Mouse (Mus musculus) urinary bladder, postnatal 14 days (tissue): ENCODE measurements at regions not wholly inside any gene's neighbourhood (a gene's known extent, or its start where the extent isn't known, plus 50 kb on each side); places are given as distances from the start of the nearest gene placed in this dataset.

Experiments
- DNase-seq: peaks from one replicate; pipeline ENCODE4 v3.0.0; 2021; ENCODE audit warnings: low spot score

DNA sequence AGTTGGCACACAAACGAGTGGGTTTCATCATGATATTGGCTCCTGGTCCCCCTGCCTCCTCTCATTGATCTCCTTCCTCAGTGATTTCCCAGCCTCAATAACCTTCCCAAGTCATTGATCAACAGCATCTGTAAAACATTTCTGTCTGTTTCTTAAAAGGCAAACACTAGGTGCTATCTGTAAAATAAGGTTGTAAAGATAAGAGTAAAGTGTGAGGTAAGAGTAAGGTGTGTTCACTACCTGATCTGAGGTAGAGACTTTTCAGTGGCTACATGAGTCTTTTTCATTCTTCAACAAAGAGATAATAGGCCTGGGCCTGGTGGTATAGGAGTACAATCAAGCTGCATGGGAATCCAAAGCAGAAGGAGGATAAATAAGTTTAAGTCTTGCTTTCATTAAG is 55.7 kb downstream of the Plk2 start:
- no peak for DNase-seq

DNA sequence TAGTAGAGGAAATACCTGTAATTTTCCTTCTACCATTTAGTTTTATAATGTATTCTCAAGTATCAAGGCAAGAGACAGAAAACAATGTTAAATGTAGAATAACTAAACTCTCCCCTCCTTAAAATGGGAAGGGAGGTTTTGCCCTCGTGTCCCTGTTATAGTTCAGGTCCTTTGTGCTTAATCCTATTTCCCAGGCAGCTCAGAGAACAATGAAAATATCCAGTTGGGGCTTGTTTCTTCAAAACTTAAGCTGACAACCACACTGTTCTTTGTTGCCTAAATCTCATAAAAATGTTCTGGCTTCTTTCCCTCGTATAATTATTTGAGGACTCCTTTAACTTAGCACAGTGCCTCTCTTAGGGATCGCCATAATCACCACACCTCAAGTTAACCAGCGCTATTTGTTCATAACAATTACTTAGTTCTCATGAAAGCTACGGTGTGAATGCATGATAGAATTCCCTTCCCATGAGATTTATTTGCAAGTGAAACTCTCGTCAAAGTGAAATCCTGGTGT is 57.2 kb downstream of the Plk2 start:
- no peak for DNase-seq

DNA sequence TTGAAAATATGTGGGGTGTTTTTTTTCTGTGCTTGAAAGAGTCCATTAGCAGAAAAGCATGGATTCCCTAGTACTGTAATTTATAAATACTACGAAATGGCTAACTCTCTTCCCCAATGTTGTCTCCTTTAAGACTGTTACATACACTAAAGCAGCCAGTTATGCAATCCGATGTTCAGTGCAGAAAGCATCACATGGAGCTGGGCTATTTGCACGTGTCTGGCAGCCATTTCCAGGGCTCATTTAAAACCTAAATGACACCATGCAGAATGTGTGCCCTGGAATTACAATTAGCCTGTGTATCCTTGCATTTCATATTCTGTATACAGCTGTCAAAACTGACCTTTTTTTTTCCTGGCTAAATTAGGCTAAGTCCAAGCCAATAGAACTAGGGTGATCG is 60.2 kb downstream of the Plk2 start:
- no peak for DNase-seq

DNA sequence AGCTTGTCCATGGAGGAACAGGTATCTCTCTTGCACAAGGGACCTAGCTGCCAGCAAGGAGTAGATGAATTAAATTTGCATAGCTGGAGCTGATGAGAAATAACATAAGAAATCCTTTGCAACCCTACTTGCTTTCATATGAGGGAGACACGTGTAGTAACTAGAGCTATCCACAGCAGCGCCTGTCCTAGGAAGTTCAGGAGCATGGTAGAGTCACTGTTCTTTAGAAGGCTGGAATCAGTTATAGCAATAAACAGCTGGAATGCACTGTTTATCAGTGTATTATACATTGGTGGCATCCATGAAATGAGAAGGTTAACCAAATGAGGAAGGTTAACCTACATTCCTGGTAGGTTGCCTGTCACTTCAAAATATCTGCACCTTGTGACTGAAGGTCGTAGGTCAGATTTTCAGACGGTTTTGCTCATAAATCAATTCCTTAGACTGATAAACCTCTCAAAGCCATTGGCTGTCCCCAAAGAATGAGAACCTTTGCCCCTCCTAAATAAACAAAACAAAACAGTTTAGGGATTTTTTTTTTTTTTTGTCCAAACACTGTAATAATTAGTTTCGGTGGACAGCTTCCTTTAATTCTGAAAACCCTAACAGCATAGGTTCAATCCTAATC is 60.8 kb downstream of the Plk2 start:
- DNase-seq: no peak

DNA sequence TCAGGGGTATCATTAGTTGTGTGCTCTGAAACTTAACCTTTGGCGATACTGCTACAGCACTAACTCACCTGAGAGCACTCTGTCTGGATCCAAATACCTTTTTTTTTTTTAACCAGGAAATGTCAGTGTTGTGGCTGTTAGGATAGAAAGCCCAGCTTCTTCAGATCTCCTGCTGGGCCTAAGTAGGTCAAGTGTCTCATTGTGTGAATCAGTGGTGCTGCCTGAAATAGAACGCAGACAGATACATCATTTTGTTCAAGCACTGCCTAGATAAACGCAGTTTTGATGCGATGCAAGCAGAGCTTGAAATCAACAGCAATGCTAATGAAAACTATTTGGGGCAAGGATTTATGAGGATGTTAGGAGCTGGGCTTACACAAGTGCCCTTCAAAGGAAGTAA is 63.9 kb downstream of the Plk2 start:
- DNase-seq: no peak

DNA sequence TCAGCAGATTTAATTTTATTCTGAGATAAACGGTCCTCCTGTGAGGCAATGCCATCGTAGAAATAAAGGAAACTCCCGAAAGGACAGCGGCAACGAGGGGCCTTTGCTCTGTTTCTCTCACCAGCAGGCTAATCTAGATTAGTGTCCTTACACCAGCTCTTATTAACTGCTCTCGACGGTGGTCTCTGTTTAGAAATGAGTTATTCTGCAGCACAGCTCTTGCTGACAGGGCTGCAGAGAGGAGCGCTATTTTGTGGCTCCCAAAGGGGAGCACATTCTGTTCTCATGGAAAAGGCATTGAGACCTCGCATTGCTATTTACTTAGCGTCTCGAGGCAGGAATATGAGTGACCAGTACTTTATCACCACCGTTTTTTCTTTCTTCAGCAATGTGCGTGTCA is 66.7 kb downstream of the Plk2 start:
- no peak for DNase-seq

DNA sequence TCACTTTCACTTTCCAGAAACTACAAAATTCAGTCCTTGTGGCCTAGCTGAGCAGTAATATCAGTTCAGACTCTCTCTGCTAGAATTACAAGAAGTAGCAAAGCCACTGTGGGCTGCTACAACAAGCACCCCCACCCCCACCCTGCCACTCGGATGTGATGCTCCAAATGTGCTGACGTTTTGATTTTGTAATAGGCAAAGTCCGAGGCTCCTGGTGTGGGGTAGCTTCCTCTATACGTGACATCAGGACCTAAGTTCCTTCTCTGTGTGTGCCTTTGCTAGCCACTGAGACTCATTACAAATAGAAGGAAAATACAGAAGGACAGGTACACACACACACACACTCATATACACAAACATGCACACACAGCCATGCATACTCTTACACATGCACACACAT is 76.7 kb downstream of the Plk2 start:
- DNase-seq: no peak

DNA sequence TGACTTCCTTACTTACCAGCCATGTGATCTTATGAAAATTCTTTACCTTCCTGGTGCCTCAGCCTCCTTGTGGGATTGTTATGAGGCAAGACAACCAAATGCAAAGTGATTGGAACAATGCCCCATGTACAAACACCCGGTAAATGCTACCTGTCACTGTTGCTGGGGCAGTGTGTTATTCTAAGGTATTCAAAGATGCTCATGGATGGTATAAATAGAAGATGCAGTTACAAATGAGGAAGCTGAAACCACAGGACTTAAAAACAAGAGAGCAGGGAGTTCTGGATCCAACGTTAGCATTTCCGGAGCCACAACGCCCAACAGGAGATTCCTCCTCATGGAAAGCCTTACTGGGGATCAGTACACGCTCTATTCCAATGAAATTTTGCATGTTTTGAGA is 82.9 kb downstream of the Plk2 start:
- DNase-seq: no peak

DNA sequence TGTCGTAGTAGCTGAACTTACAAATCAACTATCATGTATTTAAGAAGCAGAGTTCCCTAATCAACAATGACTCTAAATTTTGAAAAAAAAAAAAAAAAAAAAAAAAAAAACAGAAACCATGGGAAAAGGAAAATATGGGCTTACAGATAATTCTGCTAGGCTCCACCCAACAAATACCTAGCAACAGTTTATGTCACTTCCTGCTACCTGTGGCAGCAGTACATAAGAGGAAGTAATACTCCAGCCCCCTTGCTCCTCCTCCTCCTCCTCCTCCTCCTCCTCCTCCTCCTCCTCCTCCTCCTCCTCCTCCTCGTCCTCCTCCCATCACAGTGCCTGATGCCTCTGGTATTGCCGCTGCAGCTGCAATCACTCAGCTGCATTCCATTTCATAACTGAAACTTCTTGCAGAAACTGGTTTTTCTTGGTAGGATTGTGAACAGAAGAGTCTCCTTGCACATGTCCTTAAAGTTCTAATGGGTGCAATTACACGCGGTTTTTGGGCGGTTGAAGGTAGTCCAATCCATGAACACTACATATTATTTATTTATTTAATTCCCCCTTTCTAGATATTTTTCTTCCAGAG is 89.6 kb downstream of the Plk2 start:
- DNase-seq: no peak

DNA sequence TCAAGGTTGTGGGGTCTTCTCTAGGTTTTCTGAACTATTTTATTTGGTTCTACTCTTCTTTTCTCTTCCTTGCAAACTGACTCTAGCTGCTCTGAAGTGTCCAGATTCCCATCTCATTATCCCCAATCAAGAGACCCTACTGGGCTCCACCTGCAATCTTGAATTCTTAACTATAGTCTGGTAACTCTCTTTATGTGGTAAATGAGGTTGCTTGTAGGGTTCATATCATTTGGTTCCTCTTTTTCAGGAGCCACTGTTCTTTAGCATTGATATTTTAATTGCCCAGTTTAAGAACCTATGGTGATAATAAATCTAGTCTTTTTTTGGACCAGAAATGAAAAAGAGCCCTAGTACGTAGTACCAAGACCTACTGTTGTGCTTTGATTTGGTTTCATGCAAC is 90.7 kb downstream of the Plk2 start:
- DNase-seq: no peak

DNA sequence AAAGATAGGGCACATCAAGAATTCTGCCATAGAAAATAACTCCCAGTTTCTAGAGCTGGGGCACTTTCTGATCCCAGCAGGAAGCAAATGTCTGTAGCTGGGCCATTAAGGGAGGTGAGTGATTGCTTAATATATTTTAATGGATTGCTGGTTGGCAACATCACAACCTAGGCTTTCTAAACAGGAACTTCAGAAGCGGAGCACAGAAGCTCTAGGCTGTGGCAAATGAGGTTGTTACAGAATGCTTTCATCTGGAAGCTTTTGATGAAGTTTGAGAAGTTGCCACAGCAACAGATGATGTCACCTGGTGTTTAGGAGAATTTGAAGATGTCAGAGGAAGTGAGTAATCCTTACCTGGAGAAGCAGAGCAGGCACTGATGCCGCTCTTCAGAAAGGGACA is 95.3 kb downstream of the Plk2 start:
- no peak for DNase-seq

DNA sequence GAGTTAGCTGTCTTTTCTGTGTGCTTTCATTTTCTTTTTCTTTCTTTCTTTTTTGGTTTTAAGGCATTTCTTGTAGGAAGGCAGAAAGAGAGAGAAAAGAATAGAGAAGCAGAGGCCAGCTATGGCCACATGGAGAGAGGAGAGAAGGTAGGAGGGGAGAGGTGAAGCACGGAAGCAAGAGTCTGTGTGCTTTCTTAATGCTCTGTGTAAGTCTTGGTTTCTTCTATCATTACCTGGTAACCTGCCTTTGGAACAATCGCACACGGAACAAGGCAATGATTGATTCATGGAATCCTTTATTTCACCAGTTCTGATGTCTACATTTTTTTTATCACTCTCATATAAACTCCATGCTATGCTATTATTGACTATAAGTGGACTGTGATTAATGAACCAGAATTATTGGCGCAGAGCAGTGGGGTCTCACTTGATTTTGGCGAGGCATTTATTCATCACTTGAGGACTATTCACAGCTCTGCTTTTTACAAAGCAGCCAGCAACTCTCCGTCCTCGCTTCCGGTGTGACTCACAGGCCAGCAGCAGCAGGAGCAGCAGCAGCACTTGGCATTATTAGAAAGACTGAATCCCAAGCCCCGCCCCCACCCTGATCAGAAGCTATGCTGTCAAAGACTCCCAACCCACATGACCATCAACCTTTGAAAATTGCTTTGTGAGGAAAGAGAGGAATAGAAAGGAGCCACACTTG is 97.6 kb downstream of the Plk2 start:
- DNase-seq: no peak

DNA sequence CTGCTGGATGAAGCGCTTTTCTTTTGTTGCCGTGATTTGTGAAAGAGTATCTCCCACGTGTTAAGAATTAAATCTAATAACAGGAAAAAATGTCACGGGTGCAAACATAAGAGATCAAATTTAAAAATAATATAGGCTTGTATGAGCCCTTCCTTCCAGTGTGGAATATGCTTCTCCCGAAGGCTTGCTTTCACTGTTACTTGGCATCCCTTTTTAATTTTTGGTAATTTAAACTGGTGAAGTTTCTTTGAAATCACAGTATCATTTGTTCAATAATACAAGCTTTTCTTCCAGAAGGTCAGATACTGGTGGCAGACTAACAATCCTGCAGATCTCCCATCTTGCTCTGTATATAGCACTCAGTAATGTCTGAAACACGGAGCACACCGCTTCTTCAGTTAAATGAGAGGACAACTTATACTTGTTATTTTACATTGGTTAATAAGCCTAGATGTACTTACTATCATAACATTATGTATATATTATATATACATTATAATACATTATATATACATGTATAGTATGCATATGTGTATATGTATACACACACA is 98.2 kb downstream of the Plk2 start:
- no peak for DNase-seq

DNA sequence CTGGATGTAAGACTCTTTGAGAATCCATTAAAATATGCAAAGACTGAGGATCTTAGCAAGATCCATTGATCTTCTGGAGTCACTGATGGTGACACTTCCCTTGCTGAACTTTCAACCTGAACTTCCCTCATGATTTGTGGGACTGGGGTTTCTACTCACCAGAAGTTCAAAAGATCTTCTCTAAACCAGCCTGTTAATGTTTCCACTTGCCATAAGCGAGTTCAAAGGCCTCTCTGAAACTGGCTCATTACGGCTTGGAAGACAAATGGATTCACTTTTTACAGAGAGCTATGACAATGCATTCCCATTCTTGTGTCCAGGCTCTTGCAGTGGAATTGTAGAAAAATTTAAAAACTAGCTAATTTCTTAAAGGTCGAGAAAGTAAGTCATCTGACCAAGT is 102.6 kb downstream of the Plk2 start:
- no peak for DNase-seq

DNA sequence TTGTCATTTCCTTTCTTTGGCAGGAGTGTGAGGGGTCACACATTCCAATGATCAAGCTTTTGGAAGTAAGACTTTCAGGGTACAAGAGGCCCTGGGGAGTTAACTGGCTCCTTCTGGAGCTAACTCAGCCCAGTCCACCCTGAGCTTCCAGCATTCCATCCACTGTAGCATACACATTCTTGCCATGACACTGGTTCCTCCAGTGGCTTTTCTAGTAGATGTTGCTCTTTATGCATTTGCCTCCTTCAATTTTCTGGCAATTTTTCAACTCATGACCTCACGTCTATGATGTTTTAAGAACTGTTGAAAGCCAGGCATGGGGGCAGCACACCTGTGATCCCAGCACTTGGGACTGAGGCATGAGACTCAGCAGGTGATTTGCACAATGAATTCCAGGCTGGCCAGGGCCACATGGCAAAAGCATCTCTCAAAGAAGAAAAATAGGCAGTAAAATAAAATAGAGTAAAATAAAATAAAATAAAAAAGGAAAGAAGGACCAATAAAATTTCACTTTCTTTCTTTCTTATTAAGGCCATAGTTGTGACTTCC is 113.0 kb downstream of the Plk2 start:
- no peak for DNase-seq

DNA sequence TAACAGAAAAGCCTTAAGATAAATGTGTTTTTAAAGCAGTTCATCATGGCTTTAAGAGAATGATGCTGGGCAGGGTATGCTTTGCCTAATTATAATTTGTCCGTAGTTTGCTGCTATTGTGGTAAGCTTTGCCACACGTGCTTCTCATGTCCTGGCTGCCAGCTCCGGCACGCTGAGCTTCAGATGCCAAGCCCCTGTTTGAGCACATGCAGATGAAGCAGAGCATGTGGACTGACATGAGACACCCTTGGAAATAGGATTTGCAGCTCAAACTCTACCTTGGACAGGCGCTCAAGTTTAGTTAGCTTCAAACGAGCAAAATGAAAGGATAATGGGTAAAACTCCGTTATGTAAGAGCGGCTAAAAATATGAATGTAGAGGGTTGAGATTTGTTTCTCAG is 123.1 kb downstream of the Plk2 start:
- DNase-seq: no peak

DNA sequence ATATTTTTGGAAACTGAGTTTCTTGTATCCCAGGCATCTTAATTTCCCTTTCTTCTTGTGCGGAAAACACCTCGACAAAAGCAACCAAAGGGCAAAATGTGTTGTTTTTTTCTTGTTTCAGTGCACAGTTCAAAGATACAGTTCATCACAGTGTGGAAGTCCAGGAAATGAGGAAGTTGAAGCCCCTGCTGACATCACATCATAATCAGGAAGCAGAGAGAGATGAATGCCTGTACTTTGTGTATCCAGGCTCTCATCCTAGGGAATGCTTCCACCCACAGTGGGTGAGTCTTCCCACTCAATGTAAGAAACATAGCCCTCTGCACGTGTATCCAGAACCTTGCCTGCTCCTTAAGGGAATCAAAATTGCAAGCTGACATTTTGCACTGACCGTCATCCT is 128.1 kb downstream of the Plk2 start:
- no peak for DNase-seq

DNA sequence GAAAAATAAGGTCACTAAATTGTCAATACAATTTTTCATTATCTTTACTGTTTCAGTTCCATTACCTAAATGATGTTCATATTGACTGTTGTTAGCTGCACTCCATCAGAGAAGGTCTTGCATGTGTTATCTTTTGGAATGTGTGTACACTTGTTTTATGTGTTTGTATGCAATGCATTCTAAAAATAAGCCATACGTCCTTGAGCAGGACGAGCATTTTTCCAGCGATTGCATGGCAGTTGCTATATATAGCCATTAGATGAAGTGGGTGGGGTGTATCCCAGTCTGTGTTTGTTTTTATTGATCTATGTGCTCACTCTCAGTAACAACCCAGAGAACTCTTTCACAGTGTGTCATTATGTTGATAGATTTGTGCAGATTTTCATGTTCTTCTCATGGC is 132.8 kb downstream of the Plk2 start:
- DNase-seq: no peak

DNA sequence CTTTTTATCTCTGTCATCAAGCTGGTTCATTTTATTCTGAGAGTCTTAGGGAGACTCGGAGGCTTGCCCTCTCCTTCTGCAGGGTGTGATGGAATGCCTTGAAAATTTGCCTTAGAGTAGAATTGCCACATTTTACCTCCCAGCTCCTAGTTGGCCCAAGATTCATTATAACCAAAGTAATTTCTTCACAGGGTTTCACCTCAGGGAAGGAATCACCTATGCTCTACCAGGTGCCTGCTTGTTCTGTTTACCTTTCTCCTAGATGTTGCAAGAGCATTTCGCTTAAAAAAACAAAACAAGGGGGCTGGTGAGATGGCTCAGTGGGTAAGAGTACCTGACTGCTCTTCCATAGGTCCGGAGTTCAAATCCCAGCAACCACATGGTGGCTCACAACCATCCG is 134.8 kb downstream of the Plk2 start:
- no peak for DNase-seq

DNA sequence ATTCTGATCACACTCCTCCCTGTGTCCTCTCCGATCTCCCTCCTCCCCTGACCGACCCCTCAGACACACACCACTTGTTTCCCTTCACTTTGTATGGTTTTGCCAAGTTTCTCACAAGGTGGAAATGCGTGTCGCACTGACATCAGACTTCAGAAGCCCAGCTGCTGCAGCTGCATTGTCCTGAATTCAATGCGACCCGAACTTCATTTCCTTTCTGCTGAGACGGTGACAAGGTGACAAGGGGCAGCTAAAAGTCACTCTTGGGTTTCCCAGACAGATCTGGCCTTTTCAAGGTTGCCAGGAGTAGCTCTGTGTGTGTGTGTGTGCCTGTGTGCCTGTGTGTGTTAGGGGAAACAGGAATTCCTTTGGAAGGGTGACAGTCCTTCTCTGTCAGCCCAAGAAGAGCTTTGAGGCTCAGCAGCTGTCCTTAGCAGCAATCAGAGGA is 139.5 kb downstream of the Plk2 start:
- DNase-seq: no peak

DNA sequence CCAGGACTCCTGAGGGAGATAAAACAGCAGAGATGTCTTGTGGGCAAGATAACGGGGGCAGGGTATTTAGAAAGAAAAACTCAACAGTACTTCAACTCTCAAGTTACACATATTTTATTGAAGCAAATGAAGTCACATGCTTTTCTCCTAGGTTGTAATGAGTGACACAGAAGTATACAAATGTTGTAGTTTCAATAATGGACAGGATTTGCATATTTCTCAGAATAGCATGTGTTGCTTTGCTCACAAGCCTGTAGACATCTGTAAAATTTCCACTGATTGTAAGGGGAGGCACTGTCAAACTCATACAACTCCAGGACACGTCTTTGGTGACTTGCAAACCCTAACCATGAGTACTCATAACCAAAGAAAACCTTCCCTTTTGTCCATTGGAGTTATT is 140.9 kb downstream of the Plk2 start:
- no peak for DNase-seq

DNA sequence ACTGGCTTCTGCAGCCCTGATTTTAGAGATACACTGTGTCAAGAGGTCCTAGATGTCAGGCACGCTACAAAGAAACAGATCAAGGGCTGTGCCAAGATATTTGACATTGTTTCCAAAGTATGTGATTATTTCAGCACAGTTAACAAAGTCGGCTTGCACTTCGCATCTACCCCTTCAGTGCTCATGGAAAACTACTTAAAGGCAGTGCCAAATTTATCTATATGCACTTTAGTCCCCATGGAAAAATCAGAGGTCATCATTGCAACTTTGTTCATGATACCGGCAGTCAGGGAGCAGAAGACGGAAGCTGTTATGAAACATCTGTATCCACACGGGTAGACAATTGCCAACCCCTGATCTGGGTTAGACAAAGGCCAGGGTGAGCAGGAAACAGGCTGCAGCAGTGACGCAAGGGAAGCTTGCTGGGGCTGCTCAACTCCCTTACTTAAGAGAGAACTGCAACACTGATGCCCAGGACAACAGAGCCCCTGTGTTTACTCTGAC is 143.2 kb downstream of the Plk2 start:
- no peak for DNase-seq
